Mouse (Mus musculus): Measurements from ENCODE around the gene Ern1. TPM values are rescaled to one million over a fixed set of nuclear protein-coding genes. Genes with fewer than 3 reads are reported as not detected.

Gene Ern1
- 5.6 and 7.8 TPM in 2 replicates for polyA plus RNA-seq (2012; rRNA removed)

DNA sequence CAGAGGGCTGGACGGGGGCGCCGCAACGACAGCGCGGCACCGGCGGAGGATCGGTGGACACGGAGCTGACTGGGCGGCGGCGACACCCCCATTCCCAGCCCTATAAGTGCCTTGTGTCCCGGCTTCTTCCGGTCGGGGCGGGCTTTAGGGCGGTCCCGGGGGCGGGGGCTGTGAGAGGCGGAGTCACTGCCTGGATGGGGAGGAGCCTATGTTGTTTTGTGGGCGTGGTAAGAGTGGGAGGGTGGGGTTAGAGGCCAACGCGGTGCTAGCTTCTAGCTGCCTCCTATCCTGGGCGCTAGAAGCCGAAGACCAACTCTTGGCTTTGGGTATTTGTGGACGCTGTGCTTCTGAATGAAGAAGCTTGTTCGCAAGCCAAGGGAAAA is at the start of gene Ern1:
Gene Ern1, minus strand, starts transcription at position 120 of the 383 bp plus-strand sequence.

GRCm38 (mm10) chr11:106387791-106388216 is 99.8 kb downstream of the Ern1 start, which contains the start of gene Icam2:
Icam2 (minus strand) TSS chr11:106388075.

DNA sequence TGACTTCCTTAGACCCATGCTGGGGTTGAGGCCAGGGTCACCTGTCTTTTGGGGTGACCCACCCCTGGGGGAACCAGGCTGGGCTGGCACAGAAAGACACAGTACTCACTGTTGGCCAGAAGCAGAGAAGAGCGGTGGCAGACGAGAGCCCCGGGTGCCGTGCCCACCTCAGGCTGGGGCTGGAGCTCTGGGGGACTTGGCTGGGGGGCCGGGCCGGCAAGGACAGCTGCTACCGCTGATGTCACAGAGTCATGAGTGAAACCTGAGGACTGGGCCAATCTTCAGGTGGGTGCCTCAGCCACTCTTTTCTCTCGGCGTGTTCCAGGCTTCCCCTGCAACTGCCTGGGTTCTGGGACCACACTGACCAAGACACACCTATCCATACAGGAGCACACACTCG is 122.3 kb downstream of the Ern1 start, which contains the start of gene Prr29:
Gene Prr29, plus strand, starts transcription at position 107 of the 400 bp plus-strand sequence.

GRCm38 (mm10) chr11:106353188-106353587 is 134.5 kb downstream of the Ern1 start, which contains the start of gene Scn4a:
Scn4a (minus strand) TSS chr11:106353288.

Other genes starting within 250 kb of the Ern1 start
- 15.5 and 16.4 TPM in 2 replicates for gene Ftsj3, start 231.8 kb downstream of the Ern1 start, polyA plus RNA-seq (2012; rRNA removed)
- gene Psmc5, start 231.7 kb downstream of the Ern1 start, polyA plus RNA-seq (2012; rRNA removed) = 60.5 and 63.5 TPM in 2 replicates
- gene Smarcd2, start 214.9 kb downstream of the Ern1 start, polyA plus RNA-seq (2012; rRNA removed) = 35.1 and 37.9 TPM in 2 replicates
- gene Tcam1, start 211.2 kb downstream of the Ern1 start, polyA plus RNA-seq (2012; rRNA removed) = 0.11 and 0.13 TPM in 2 replicates
- gene Gh, start 186.0 kb downstream of the Ern1 start, polyA plus RNA-seq (2012; rRNA removed) = 0.07 and 0.08 TPM in 2 replicates
- gene Cd79b, start 173.1 kb downstream of the Ern1 start, polyA plus RNA-seq (2012; rRNA removed) = 14.8 and 21.6 TPM in 2 replicates
- gene Scn4a, start 134.6 kb downstream of the Ern1 start, polyA plus RNA-seq (2012; rRNA removed) = 0.06 TPM in 2 replicates
- gene Prr29, start 122.4 kb downstream of the Ern1 start, polyA plus RNA-seq (2012; rRNA removed) = not detected in 2 replicates
- 17.5 and 19.2 TPM in 2 replicates for gene Icam2, start 99.8 kb downstream of the Ern1 start, polyA plus RNA-seq (2012; rRNA removed)
- 10.3 and 10.7 TPM in 2 replicates for gene Tex2, start 125.6 kb upstream of the Ern1 start, polyA plus RNA-seq (2012; rRNA removed)